Mouse (Mus musculus): ENCODE measurements around the gene Rgs10. TPM values are rescaled to one million over a fixed set of nuclear protein-coding genes. Genes with fewer than 3 reads are reported as not detected.

The Rgs10 gene
- total and polyA plus RNA-seq, 3 experiments: 42.3 to 44.7 TPM; not detected in 1

DNA sequence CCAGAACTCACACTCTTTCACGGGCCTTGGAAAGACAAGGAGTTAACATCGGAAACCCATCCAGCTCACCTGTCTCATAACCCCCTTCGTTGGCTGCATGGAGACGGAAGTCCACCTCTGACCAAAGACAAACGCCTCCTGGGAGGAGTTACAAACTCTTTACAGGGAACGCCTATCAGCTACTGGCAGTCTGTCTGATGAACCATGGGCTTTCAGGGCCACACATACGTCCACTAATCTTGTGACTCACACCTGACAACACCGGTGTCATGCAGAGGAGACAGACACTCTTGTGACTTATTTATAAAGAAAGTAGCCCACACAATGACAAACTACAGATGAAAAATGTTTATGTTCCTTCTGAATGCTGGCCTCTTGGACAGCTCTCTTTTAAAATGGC, 16.0 kb downstream of the Rgs10 start:
- no peaks in the 10 kb centered on the region for H3K79me2 ChIP-seq (ENCODE audit: control insufficient read depth, insufficient read depth, low read length, poor library complexity)
- peaks cover 18 to 39% of the 10 kb centered on the region in 2 experiments for H3K4me1 ChIP-seq (ENCODE audit: control insufficient read depth in 1 of 2, insufficient read depth in 2 of 2, low read length in 2 of 2)
- TF ChIP-seq NELFE (IDR thresholded peaks at IDR 0.05; ENCODE audit: low read depth, low read length) (no peak), ELF1 (IDR thresholded peaks at IDR 0.05; ENCODE audit: low read depth, low read length) (no peak), EP300 (IDR thresholded peaks at IDR 0.05; ENCODE audit: low read depth in 1 of 2, low read length in 2 of 2) (no peak), MXI1 (IDR thresholded peaks at IDR 0.05; ENCODE audit: low read depth, low read length) (no peak), ZNF384 (IDR thresholded peaks at IDR 0.05; ENCODE audit: low read depth, low read length) (no peak), CHD1 (IDR thresholded peaks at IDR 0.05; ENCODE audit: low read depth, low read length) (no peak), RCOR1 (IDR thresholded peaks at IDR 0.05; ENCODE audit: low read depth, low read length) (no peak), POLR2AphosphoS5 (IDR thresholded peaks at IDR 0.05; ENCODE audit: borderline replicate concordance, low read depth, low read length) (no peak), CHD2 (IDR thresholded peaks at IDR 0.05; ENCODE audit: low read length) (no peak)
- H3K36me3 ChIP-seq (ENCODE audit: control insufficient read depth in 1 of 2, insufficient read depth in 2 of 2, low read length in 2 of 2): peaks cover 0 to 38% of the 10 kb centered on the region in 2 experiments; a peak in 3 of 4 replicates
- H3K27me3 ChIP-seq (ENCODE audit: control insufficient read depth in 1 of 2, insufficient read depth in 2 of 2, low read length in 2 of 2): no peaks in the 10 kb centered on the region
- no peaks in the 10 kb centered on the region for H3K9me3 ChIP-seq (replicated peaks; ENCODE audit: insufficient read depth, low read length)
- no peak overlapping the region; the same call in 1 of the 2 replicates for H3K9ac ChIP-seq (ENCODE audit: control insufficient read depth, low read depth, low read length, poor library complexity, severe bottlenecking)
- DNase-seq (ENCODE audit: low read depth, low spot score): no peak
- H3K27ac ChIP-seq (ENCODE audit: control insufficient read depth, low read depth, low read length): peak overlapping the region; percentile 11; the same call in 1 of the 2 replicates
- H3K4me3 ChIP-seq (ENCODE audit: control insufficient read depth in 1 of 2, insufficient read depth in 1 of 2, low read depth in 2 of 2, low read length in 2 of 2): no peak overlapping the region

DNA sequence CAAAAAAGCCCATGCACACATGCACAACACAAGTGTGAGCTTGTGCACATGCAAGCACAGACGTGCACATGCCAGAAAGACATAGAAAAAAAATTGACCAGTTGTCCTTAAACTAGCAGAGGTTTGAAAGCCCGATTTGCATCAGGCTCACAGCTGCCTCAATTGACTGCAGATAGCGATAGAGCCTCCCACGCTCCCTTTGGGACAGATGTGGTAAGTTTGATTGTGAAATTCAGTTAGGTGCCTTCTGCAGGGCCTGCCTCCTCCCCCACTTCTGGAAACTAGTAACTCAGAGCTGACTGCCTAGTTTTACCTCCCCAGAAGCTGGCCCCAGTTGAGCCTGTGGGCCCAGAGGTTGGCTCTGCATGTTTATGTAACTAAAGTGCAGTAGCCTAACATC, 19.9 kb downstream of the Rgs10 start:
- peak overlapping the region; percentile 45 for H3K9ac ChIP-seq (ENCODE audit: control insufficient read depth, low read depth, low read length, poor library complexity, severe bottlenecking)
- H3K36me3 ChIP-seq (ENCODE audit: control insufficient read depth in 1 of 2, insufficient read depth in 2 of 2, low read length in 2 of 2): peaks cover 0 to 39% of the 10 kb centered on the region in 2 experiments; a peak in 3 of 4 replicates
- no peaks in the 10 kb centered on the region for H3K9me3 ChIP-seq (replicated peaks; ENCODE audit: insufficient read depth, low read length)
- DNase-seq (ENCODE audit: low read depth, low spot score): peak; percentile 87
- H3K4me3 ChIP-seq (ENCODE audit: control insufficient read depth in 1 of 2, insufficient read depth in 1 of 2, low read depth in 2 of 2, low read length in 2 of 2): no peak overlapping the region
- H3K4me1 ChIP-seq (ENCODE audit: control insufficient read depth in 1 of 2, insufficient read depth in 2 of 2, low read length in 2 of 2): peaks cover 21 to 39% of the 10 kb centered on the region in 2 experiments
- no peaks in the 10 kb centered on the region for H3K27me3 ChIP-seq (ENCODE audit: control insufficient read depth in 1 of 2, insufficient read depth in 2 of 2, low read length in 2 of 2)
- peak overlapping the region; percentile 91 for H3K27ac ChIP-seq (ENCODE audit: control insufficient read depth, low read depth, low read length)
- no peaks in the 10 kb centered on the region for H3K79me2 ChIP-seq (ENCODE audit: control insufficient read depth, insufficient read depth, low read length, poor library complexity)
- peak; percentile 85 for TF ChIP-seq TAL1 (IDR thresholded peaks at IDR 0.05; ENCODE audit: low read length)
- TF ChIP-seq MYC (IDR thresholded peaks at IDR 0.05; ENCODE audit: low read depth, low read length): peak; percentile 41; the same call in 1 of the 2 replicates
- TF ChIP-seq CHD2 (IDR thresholded peaks at IDR 0.05; ENCODE audit: low read length): peak; percentile 80
- TF ChIP-seq GABPA (IDR thresholded peaks at IDR 0.05; ENCODE audit: low read depth, low read length): no peak
- TF ChIP-seq NRF1 (IDR thresholded peaks at IDR 0.05; ENCODE audit: insufficient read depth, low read depth, low read length, poor library complexity, severe bottlenecking): no peak
- TF ChIP-seq USF2 (IDR thresholded peaks at IDR 0.05; ENCODE audit: borderline replicate concordance in 1 of 2, insufficient read depth in 1 of 2, low read depth in 1 of 2, low read length in 2 of 2): no peak
- peak; percentile 99 for TF ChIP-seq TCF12 (IDR thresholded peaks at IDR 0.05; ENCODE audit: low read depth, low read length)
- TF ChIP-seq MXI1 (IDR thresholded peaks at IDR 0.05; ENCODE audit: low read depth, low read length): peak; percentile 63; the same call in 1 of the 2 replicates
- TF ChIP-seq POLR2A (IDR thresholded peaks at IDR 0.05; ENCODE audit: control insufficient read depth in 1 of 2, insufficient read depth in 1 of 2, low read depth in 1 of 2, low read length in 2 of 2, poor library complexity in 1 of 2): no peak
- peak; percentile 34; the same call in 1 of the 2 replicates for TF ChIP-seq NELFE (IDR thresholded peaks at IDR 0.05; ENCODE audit: low read depth, low read length)
- 0 out of 2 replicates have a peak, but pooled peaks have one; percentile 61 for TF ChIP-seq MEF2A (IDR thresholded peaks at IDR 0.05; ENCODE audit: extremely low read depth, insufficient replicate concordance, low read depth, low read length, poor library complexity, severe bottlenecking)
- TF ChIP-seq ZMIZ1 (IDR thresholded peaks at IDR 0.05; ENCODE audit: low read depth, low read length): no peak
- TF ChIP-seq GATA1 (IDR thresholded peaks at IDR 0.05; ENCODE audit: low read depth, low read length): peak; percentile 98
- no peak for TF ChIP-seq ZKSCAN1 (IDR thresholded peaks at IDR 0.05; ENCODE audit: low read depth, low read length)
- TF ChIP-seq MAX (IDR thresholded peaks at IDR 0.05; ENCODE audit: low read length): peak; percentile 75
- 0 out of 2 replicates have a peak, but pooled peaks have one; percentile 34 for TF ChIP-seq ELF1 (IDR thresholded peaks at IDR 0.05; ENCODE audit: low read depth, low read length)
- TF ChIP-seq E2F4 (IDR thresholded peaks at IDR 0.05; ENCODE audit: borderline replicate concordance, low read depth, low read length): peak; percentile 59; the same call in 1 of the 2 replicates
- no peak for TF ChIP-seq UBTF (IDR thresholded peaks at IDR 0.05; ENCODE audit: borderline replicate concordance, insufficient read depth, low read depth, low read length)
- peak; percentile 90 for TF ChIP-seq SIN3A (IDR thresholded peaks at IDR 0.05; ENCODE audit: low read length)
- no peak for TF ChIP-seq USF1 (IDR thresholded peaks at IDR 0.05; ENCODE audit: low read depth, low read length)
- peak; percentile 91 for TF ChIP-seq ETS1 (IDR thresholded peaks at IDR 0.05; ENCODE audit: low read depth, low read length)
- no peak for TF ChIP-seq CTCF (IDR thresholded peaks at IDR 0.05 in 2 of 3, conservative IDR thresholded peaks at IDR 0.05 in 1 of 3; ENCODE audit: control insufficient read depth in 1 of 3, insufficient read depth in 1 of 3, low read depth in 2 of 3, low read length in 3 of 3, poor library complexity in 1 of 3, severe bottlenecking in 1 of 3)
- peak; percentile 99 to 100 for TF ChIP-seq EP300 (IDR thresholded peaks at IDR 0.05; ENCODE audit: low read depth in 1 of 2, low read length in 2 of 2)
- peak; percentile 94 for TF ChIP-seq RCOR1 (IDR thresholded peaks at IDR 0.05; ENCODE audit: low read depth, low read length)
- TF ChIP-seq HCFC1 (IDR thresholded peaks at IDR 0.05; ENCODE audit: low read depth, low read length): peak; percentile 59
- no peak; the same call in 1 of the 2 replicates for TF ChIP-seq KAT2A (conservative IDR thresholded peaks at IDR 0.05; ENCODE audit: low read depth, low read length)

Data from MEL (cell line).